Mouse (Mus musculus): Measurements from ENCODE around the gene Rpl29. TPM values are rescaled to one million over a fixed set of nuclear protein-coding genes. Genes with fewer than 3 reads are reported as not detected.

Rpl29 gene
- polyA plus RNA-seq, 1 experiment = 357 TPM

GRCm38 (mm10) chr9:106410086-106410650 is 19.1 kb upstream of the Rpl29 start:
- no peak for TF ChIP-seq POLR2A (IDR thresholded peaks at IDR 0.05; ENCODE audit: control insufficient read depth, low read depth, low read length)
- TF ChIP-seq CTCF (IDR thresholded peaks at IDR 0.05; ENCODE audit: control insufficient read depth, insufficient read depth, insufficient replicate concordance, low read depth, low read length) = no peak
- H3K4me3 ChIP-seq (ENCODE audit: control insufficient read depth, low read depth, low read length) = no peak overlapping the region
- H3K36me3 ChIP-seq (ENCODE audit: control insufficient read depth, insufficient read depth, low read length) = no peaks in the 10 kb centered on the region
- H3K4me1 ChIP-seq (ENCODE audit: control insufficient read depth, insufficient read depth, low read length) = peaks cover 7% of the 10 kb centered on the region
- H3K27ac ChIP-seq (ENCODE audit: control insufficient read depth, insufficient read depth, low read depth, low read length) = no peak overlapping the region
- H3K27me3 ChIP-seq (ENCODE audit: control insufficient read depth, insufficient read depth, low read length) = no peaks in the 10 kb centered on the region

- no peak for TF ChIP-seq POLR2A (IDR thresholded peaks at IDR 0.05; ENCODE audit: control insufficient read depth, low read depth, low read length)
- no peak for TF ChIP-seq CTCF (IDR thresholded peaks at IDR 0.05; ENCODE audit: control insufficient read depth, insufficient read depth, insufficient replicate concordance, low read depth, low read length)
- H3K4me3 ChIP-seq (ENCODE audit: control insufficient read depth, low read depth, low read length) = no peak overlapping the region
- H3K27me3 ChIP-seq (ENCODE audit: control insufficient read depth, insufficient read depth, low read length) = no peaks in the 10 kb centered on the region
Observed at GRCm38 (mm10) chr9:106411091-106411594, 18.1 kb upstream of the Rpl29 start.

GRCm38 (mm10) chr9:106411729-106412128 is 17.5 kb upstream of the Rpl29 start:
- H3K27me3 ChIP-seq (ENCODE audit: control insufficient read depth, insufficient read depth, low read length) = no peaks in the 10 kb centered on the region
- H3K4me3 ChIP-seq (ENCODE audit: control insufficient read depth, low read depth, low read length) = no peak overlapping the region
- no peaks in the 10 kb centered on the region for H3K36me3 ChIP-seq (ENCODE audit: control insufficient read depth, insufficient read depth, low read length)
- H3K4me1 ChIP-seq (ENCODE audit: control insufficient read depth, insufficient read depth, low read length) = peaks cover 3% of the 10 kb centered on the region
- TF ChIP-seq POLR2A (IDR thresholded peaks at IDR 0.05; ENCODE audit: control insufficient read depth, low read depth, low read length) = no peak
- no peak for TF ChIP-seq CTCF (IDR thresholded peaks at IDR 0.05; ENCODE audit: control insufficient read depth, insufficient read depth, insufficient replicate concordance, low read depth, low read length)
- H3K27ac ChIP-seq (ENCODE audit: control insufficient read depth, insufficient read depth, low read depth, low read length) = no peak overlapping the region

More at GRCm38 (mm10) chr9:106411091-106411594, 18.1 kb upstream of the Rpl29 start:
- H3K27ac ChIP-seq (ENCODE audit: control insufficient read depth, insufficient read depth, low read depth, low read length) = no peak overlapping the region
- peaks cover 7% of the 10 kb centered on the region for H3K4me1 ChIP-seq (ENCODE audit: control insufficient read depth, insufficient read depth, low read length)
- no peaks in the 10 kb centered on the region for H3K36me3 ChIP-seq (ENCODE audit: control insufficient read depth, insufficient read depth, low read length)

GRCm38 (mm10) chr9:106412210-106412609 is 17.0 kb upstream of the Rpl29 start:
- H3K27ac ChIP-seq (ENCODE audit: control insufficient read depth, insufficient read depth, low read depth, low read length) = no peak overlapping the region
- H3K27me3 ChIP-seq (ENCODE audit: control insufficient read depth, insufficient read depth, low read length) = no peaks in the 10 kb centered on the region
- TF ChIP-seq POLR2A (IDR thresholded peaks at IDR 0.05; ENCODE audit: control insufficient read depth, low read depth, low read length) = no peak
- TF ChIP-seq CTCF (IDR thresholded peaks at IDR 0.05; ENCODE audit: control insufficient read depth, insufficient read depth, insufficient replicate concordance, low read depth, low read length) = no peak
- peak overlapping the region; percentile 38; the same call in 1 of the 2 replicates for H3K4me3 ChIP-seq (ENCODE audit: control insufficient read depth, low read depth, low read length)
- no peaks in the 10 kb centered on the region for H3K36me3 ChIP-seq (ENCODE audit: control insufficient read depth, insufficient read depth, low read length)
- peaks cover 5% of the 10 kb centered on the region for H3K4me1 ChIP-seq (ENCODE audit: control insufficient read depth, insufficient read depth, low read length)

GRCm38 (mm10) chr9:106413606-106414005 is 15.6 kb upstream of the Rpl29 start:
- no peak overlapping the region for H3K27ac ChIP-seq (ENCODE audit: control insufficient read depth, insufficient read depth, low read depth, low read length)
- peak overlapping the region; percentile 77 for H3K4me3 ChIP-seq (ENCODE audit: control insufficient read depth, low read depth, low read length)
- no peaks in the 10 kb centered on the region for H3K27me3 ChIP-seq (ENCODE audit: control insufficient read depth, insufficient read depth, low read length)
- peaks cover 11% of the 10 kb centered on the region for H3K4me1 ChIP-seq (ENCODE audit: control insufficient read depth, insufficient read depth, low read length)
- H3K36me3 ChIP-seq (ENCODE audit: control insufficient read depth, insufficient read depth, low read length) = no peaks in the 10 kb centered on the region
- TF ChIP-seq POLR2A (IDR thresholded peaks at IDR 0.05; ENCODE audit: control insufficient read depth, low read depth, low read length) (no peak), CTCF (IDR thresholded peaks at IDR 0.05; ENCODE audit: control insufficient read depth, insufficient read depth, insufficient replicate concordance, low read depth, low read length) (no peak)

GRCm38 (mm10) chr9:106416826-106417225 is 12.4 kb upstream of the Rpl29 start:
- Histone ChIP-seq H3K36me3 (ENCODE audit: control insufficient read depth, insufficient read depth, low read length) (no peaks in the 10 kb centered on the region), H3K27me3 (ENCODE audit: control insufficient read depth, insufficient read depth, low read length) (no peaks in the 10 kb centered on the region), H3K4me1 (ENCODE audit: control insufficient read depth, insufficient read depth, low read length) (peaks cover 11% of the 10 kb centered on the region), H3K27ac (ENCODE audit: control insufficient read depth, insufficient read depth, low read depth, low read length) (no peak overlapping the region), H3K4me3 (ENCODE audit: control insufficient read depth, low read depth, low read length) (peak overlapping the region; percentile 19)
- TF ChIP-seq CTCF (IDR thresholded peaks at IDR 0.05; ENCODE audit: control insufficient read depth, insufficient read depth, insufficient replicate concordance, low read depth, low read length) (no peak), POLR2A (IDR thresholded peaks at IDR 0.05; ENCODE audit: control insufficient read depth, low read depth, low read length) (no peak)

GRCm38 (mm10) chr9:106417841-106418625 is 11.2 kb upstream of the Rpl29 start:
- Histone ChIP-seq H3K36me3 (ENCODE audit: control insufficient read depth, insufficient read depth, low read length) (no peaks in the 10 kb centered on the region), H3K4me1 (ENCODE audit: control insufficient read depth, insufficient read depth, low read length) (peaks cover 11% of the 10 kb centered on the region), H3K27ac (ENCODE audit: control insufficient read depth, insufficient read depth, low read depth, low read length) (no peak overlapping the region), H3K4me3 (ENCODE audit: control insufficient read depth, low read depth, low read length) (peak overlapping the region; percentile 12; the same call in 1 of the 2 replicates), H3K27me3 (ENCODE audit: control insufficient read depth, insufficient read depth, low read length) (no peaks in the 10 kb centered on the region)
- TF ChIP-seq CTCF (IDR thresholded peaks at IDR 0.05; ENCODE audit: control insufficient read depth, insufficient read depth, insufficient replicate concordance, low read depth, low read length) = no peak
- no peak for TF ChIP-seq POLR2A (IDR thresholded peaks at IDR 0.05; ENCODE audit: control insufficient read depth, low read depth, low read length)

All from testis, adult 2 months (tissue).